Mouse (Mus musculus): ENCODE measurements around the gene Mas1. TPM values are rescaled to one million over a fixed set of nuclear protein-coding genes. Genes with fewer than 3 reads are reported as not detected.

Mas1 gene
- polyA plus RNA-seq, 1 experiment from 2014 or later = 1.2 TPM

DNA sequence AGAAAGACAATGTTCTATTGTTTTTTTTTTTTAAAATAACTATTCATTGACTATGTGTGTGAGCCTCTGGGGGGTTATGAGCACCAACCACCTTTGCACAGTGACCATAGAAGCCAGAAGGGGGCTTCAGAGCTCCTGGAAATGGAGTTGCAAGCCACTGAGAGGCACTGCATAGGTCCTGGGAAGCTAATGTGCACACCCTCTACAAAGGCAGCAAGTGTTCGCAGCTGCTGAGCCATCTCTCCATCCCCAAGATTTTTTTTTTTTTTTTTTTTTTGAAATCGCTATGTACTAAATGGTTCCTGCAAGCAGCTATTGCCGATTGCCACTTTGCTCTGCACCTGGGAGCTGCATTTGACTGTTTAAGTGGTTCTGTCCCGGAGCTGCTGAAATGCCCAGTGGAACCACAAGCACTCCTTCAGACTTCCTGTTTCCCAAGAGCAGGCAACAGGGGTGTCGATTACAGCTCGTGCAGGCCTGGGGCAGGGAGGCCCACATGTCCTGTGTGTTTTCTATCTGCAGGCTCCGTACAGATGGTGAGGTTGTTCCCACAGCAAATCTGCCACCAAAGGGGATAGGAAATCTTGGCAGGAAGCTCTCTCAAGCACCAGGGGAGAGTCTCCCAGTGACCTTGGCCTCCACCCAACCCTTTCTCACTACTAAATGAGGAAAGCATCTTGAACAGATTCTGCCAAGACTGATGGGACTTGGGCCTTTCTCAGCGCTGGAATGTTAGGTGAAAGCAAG is 74.1 kb downstream of the Mas1 start:
- Histone ChIP-seq H3K4me2 (peak overlapping the region; percentile 24; the same call in 1 of the 2 replicates), H3K27me3 (no peaks in the 10 kb centered on the region), H3K9ac (0 out of 2 replicates have a peak overlapping the region, but pooled peaks have one; percentile 40), H3K36me3 (0 out of 2 replicates have a peak, but pooled peaks cover 5% of the 10 kb centered on the region), H3K27ac (peak overlapping the region; percentile 92), H3K9me3 (no peaks in the 10 kb centered on the region), H3K4me3 (no peak overlapping the region), H3K4me1 (peaks cover 55% of the 10 kb centered on the region)
- WGBS = 16% methylated on average over 8 of the region's 8 CpGs
- ATAC-seq (ENCODE audit: insufficient number of reproducible peaks, insufficient read depth, low FRiP score, low TSS enrichment, low read depth) = peak; percentile 26; the same call in 1 of the 2 replicates

DNA sequence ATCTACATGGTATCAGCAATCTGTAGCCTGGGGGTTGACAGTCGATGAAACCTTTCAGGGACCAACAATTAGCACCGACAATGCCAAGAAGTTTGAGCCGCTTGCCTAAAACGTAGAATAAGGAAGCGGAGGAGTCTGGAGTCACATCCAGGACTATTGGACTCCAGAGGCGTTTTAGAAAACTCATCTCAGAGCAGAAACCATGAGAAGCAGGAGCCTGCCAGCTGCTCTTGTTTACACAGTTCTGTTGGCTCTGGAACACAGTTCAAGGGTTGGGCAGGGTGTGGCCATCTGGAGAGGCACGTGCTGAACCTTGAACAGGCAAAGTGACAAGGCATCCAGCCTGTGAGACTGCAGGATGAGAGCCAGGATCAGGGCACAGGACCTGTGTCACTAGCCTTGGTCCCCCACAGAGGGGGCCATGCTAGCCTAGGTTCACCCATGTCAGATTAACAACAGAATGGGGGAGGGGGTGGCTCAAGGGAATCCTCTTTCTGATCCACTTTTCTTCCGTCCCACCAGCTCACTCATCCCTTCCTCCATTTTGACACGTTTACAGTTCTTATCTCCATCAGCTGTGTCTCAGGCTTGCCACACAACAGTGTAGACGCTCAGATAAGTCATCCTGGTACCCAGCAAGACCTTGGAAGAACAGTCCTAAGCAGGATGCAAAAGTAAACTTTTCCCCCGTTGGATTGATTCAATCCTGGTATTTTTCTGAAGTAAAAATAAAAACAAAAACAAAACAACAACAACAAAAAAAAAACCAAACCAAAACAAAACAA is 75.3 kb downstream of the Mas1 start:
- WGBS = 64% methylated on average over 11 of the region's 11 CpGs
- Histone ChIP-seq H3K36me3 (peaks cover 12% of the 10 kb centered on the region), H3K27me3 (no peaks in the 10 kb centered on the region), H3K4me1 (peaks cover 55% of the 10 kb centered on the region), H3K9me3 (peaks cover 10% of the 10 kb centered on the region; the same call in 1 of the 2 replicates), H3K27ac (peak overlapping the region; percentile 52), H3K4me3 (no peak overlapping the region), H3K9ac (no peak overlapping the region), H3K4me2 (no peak overlapping the region)
- no peak for ATAC-seq (ENCODE audit: insufficient number of reproducible peaks, insufficient read depth, low FRiP score, low TSS enrichment, low read depth)

DNA sequence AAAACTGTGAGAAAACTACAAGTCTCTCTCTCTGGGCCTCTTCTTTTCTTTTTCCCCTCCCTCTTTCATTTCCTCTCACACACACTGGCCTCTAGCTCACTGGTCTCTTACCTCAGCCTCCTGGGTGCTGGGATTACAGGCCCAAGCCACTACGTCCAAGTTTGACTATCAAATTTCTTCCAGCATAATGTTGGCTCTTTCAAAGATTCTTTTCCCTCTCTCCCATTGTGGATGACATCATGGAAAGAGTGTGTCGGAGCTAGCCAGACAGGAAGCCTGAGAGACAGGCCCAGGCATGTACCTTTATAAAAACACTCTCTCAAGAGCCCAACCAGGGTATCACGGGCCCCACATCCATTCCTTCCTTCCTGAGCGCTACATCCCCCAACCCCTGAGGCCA is 76.5 kb downstream of the Mas1 start:
- Histone ChIP-seq H3K36me3 (peaks cover 20% of the 10 kb centered on the region), H3K4me1 (peaks cover 55% of the 10 kb centered on the region), H3K4me2 (no peak overlapping the region), H3K27ac (peak overlapping the region; percentile 90), H3K4me3 (no peak overlapping the region), H3K9me3 (peaks cover 10% of the 10 kb centered on the region; the same call in 1 of the 2 replicates), H3K9ac (no peak overlapping the region), H3K27me3 (no peaks in the 10 kb centered on the region)
- WGBS = 21% methylated on average over 4 of the region's 4 CpGs
- ATAC-seq (ENCODE audit: insufficient number of reproducible peaks, insufficient read depth, low FRiP score, low TSS enrichment, low read depth) = peak; percentile 52; the same call in 1 of the 2 replicates

DNA sequence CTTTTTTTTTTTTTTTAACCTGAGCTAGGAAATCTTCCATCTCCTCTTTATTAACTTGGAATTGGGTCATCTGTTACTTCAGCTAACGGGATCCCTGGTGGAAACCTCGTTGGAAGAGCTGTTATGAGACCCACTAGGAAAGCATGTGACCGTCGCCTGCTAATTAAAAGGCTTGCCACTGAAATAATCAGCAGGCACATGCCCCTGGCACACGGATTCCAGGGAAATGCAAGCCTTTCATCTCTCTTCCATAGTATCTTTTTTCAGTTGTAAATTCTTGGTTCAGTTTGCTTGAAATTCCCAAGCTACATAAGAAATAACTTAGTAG is 76.9 kb downstream of the Mas1 start:
- no peak overlapping the region for H3K9ac ChIP-seq
- H3K4me1 ChIP-seq = peaks cover 52% of the 10 kb centered on the region
- H3K36me3 ChIP-seq = peaks cover 23% of the 10 kb centered on the region
- H3K27ac ChIP-seq = peak overlapping the region; percentile 90
- ATAC-seq (ENCODE audit: insufficient number of reproducible peaks, insufficient read depth, low FRiP score, low TSS enrichment, low read depth) = no peak
- H3K4me3 ChIP-seq = no peak overlapping the region
- WGBS = 16% methylated on average over 5 of the region's 5 CpGs
- no peak overlapping the region for H3K4me2 ChIP-seq
- H3K27me3 ChIP-seq = no peaks in the 10 kb centered on the region
- H3K9me3 ChIP-seq = peaks cover 10% of the 10 kb centered on the region; the same call in 1 of the 2 replicates

Small RNA genes within 50 kb of the gene (microRNA-seq; reads per million reads assigned to microRNA genes)
- gene Gm24085 = not detected

Other genes with a start within 250 kb of the Mas1 start
- gene Slc22a1, start 192.3 kb downstream of the Mas1 start, polyA plus RNA-seq (2015; fragmentation: Nextera tagmentation; extraction: Ambion mirVana) = 0.58 TPM in 1 of 2 replicates, not detected in the other
- 27.9 and 35.4 TPM in 2 replicates for gene Igf2r, start 98.5 kb downstream of the Mas1 start, polyA plus RNA-seq (2015; fragmentation: Nextera tagmentation; extraction: Ambion mirVana)
- gene Mrgprh, start 7.9 kb upstream of the Mas1 start, polyA plus RNA-seq (2015; fragmentation: Nextera tagmentation; extraction: Ambion mirVana) = not detected in 2 replicates
- 1.8 and 3.5 TPM in 2 replicates for gene Pnldc1, start 42.1 kb upstream of the Mas1 start, polyA plus RNA-seq (2015; fragmentation: Nextera tagmentation; extraction: Ambion mirVana)
- 429 and 454 TPM in 2 replicates for gene Tcp1, start 47.6 kb upstream of the Mas1 start, polyA plus RNA-seq (2015; fragmentation: Nextera tagmentation; extraction: Ambion mirVana)
- 136 and 172 TPM in 2 replicates for gene Mrpl18, start 48.2 kb upstream of the Mas1 start, polyA plus RNA-seq (2015; fragmentation: Nextera tagmentation; extraction: Ambion mirVana)
- gene Acat3, start 72.5 kb upstream of the Mas1 start, polyA plus RNA-seq (2015; fragmentation: Nextera tagmentation; extraction: Ambion mirVana) = 0.65 and 1.5 TPM in 2 replicates
- gene Acat2, start 92.6 kb upstream of the Mas1 start, polyA plus RNA-seq (2015; fragmentation: Nextera tagmentation; extraction: Ambion mirVana) = 182 and 218 TPM in 2 replicates
- gene Wtap, start 126.0 kb upstream of the Mas1 start, polyA plus RNA-seq (2015; fragmentation: Nextera tagmentation; extraction: Ambion mirVana) = 156 and 166 TPM in 2 replicates
- 78.3 and 78.7 TPM in 2 replicates for gene Sod2, start 138.7 kb upstream of the Mas1 start, polyA plus RNA-seq (2015; fragmentation: Nextera tagmentation; extraction: Ambion mirVana)
- not detected in 2 replicates for gene Gpr31b, start 184.2 kb upstream of the Mas1 start, polyA plus RNA-seq (2015; fragmentation: Nextera tagmentation; extraction: Ambion mirVana)
- 0.14 TPM in 1 of 2 replicates, not detected in the other for gene Tcp10b, start 193.0 kb upstream of the Mas1 start, polyA plus RNA-seq (2015; fragmentation: Nextera tagmentation; extraction: Ambion mirVana)

Data from embryonic facial prominence, embryonic 13.5 days (tissue).